Mouse (Mus musculus): ENCODE results near the gene Rbck1. TPM values are rescaled to one million over a fixed set of nuclear protein-coding genes. Genes with fewer than 3 reads are reported as not detected.

The Rbck1 gene
- polyA plus RNA-seq, 1 experiment from 2014 or later, result 107 TPM

DNA sequence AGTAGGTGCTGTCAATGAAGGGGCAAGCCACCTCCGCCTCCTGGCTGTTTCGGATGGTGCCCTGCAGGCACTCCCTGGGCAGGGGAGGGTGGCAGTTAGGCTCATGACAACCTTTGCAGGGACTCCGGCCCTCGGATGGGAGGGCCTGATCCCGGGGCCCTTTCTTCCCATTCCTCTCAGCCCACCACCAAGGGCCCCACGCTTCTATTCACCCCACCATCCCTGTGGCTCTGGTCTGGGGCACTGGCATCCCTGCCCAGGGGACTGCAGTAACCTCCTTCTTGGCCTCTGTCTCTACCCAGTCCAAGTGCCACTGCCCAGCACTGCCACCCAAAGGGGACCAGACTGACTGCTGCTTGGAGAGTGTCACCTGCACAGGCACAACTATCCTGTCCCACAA, 10.3 kb downstream of the Rbck1 start:
- Histone ChIP-seq H3K4me3 (ENCODE audit: low read depth, low read length) (no peak overlapping the region), H3K4me1 (ENCODE audit: control insufficient read depth, insufficient read depth, low read length) (no peaks in the 10 kb centered on the region), H3K4me2 (ENCODE audit: low read depth, low read length) (no peak overlapping the region), H3K9me3 (ENCODE audit: control insufficient read depth, low read length) (no peaks in the 10 kb centered on the region), H3K9ac (replicated peaks; ENCODE audit: low read depth, low read length) (no peak overlapping the region), H3K27me3 (ENCODE audit: control insufficient read depth, insufficient read depth, low read length) (no peaks in the 10 kb centered on the region), H3K27ac (ENCODE audit: low read depth, low read length) (no peak overlapping the region), H3K36me3 (ENCODE audit: control insufficient read depth, insufficient read depth, low read length) (peaks cover 67% of the 10 kb centered on the region)
- no peak for ATAC-seq (ENCODE audit: low read depth)
- WGBS, result 89% methylated on average over 6 of the region's 6 CpGs

DNA sequence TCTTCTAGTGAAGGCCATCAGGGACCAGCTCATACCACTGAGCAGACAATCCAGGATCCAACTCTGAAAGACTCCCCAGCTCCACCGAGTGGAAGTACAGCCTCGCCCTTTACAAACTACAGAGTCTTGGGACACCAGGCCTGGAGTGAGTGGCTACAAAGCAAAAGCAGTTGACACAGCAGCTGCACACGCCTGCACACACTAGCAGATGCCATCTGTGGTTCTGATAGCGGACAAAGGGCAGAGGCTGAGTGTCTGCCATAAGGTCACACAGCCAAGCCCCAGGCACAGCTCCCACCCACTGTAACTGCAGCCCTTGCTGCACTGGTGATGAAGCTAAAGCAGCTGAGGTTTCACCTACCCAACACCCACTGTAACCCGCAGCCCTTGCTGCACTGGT, 10.9 kb downstream of the Rbck1 start:
- WGBS, result 88% methylated on average over 5 of the region's 5 CpGs
- ATAC-seq (ENCODE audit: low read depth), result 0 out of 2 replicates have a peak, but pooled peaks have one; percentile 33
- Histone ChIP-seq H3K4me3 (ENCODE audit: low read depth, low read length) (no peak overlapping the region), H3K9me3 (ENCODE audit: control insufficient read depth, low read length) (no peaks in the 10 kb centered on the region), H3K4me2 (ENCODE audit: low read depth, low read length) (no peak overlapping the region), H3K9ac (replicated peaks; ENCODE audit: low read depth, low read length) (no peak overlapping the region), H3K27ac (ENCODE audit: low read depth, low read length) (no peak overlapping the region), H3K27me3 (ENCODE audit: control insufficient read depth, insufficient read depth, low read length) (no peaks in the 10 kb centered on the region), H3K36me3 (ENCODE audit: control insufficient read depth, insufficient read depth, low read length) (peaks cover 63% of the 10 kb centered on the region), H3K4me1 (ENCODE audit: control insufficient read depth, insufficient read depth, low read length) (no peaks in the 10 kb centered on the region)

DNA sequence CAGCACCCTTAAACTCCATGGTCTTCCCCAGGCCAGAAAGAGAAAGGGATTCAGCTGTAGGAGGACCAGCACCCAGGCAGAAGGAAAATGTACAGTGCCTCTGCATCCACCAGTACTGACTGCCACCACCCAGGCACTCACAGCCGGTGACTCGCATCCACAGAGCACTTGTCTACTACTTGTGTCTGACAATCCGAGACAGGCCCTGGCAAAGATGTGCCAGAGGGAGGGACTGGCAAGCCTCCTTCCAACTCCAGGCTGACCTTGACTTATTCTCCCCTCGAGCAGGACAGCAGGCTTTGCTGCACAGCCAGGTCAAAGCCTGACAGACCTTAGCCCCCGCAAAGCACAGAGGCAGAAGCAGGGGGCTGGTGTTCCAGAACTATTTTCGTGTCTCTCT, 15.4 kb downstream of the Rbck1 start:
- 84% methylated on average over 6 of the region's 6 CpGs for WGBS
- Histone ChIP-seq H3K9me3 (ENCODE audit: control insufficient read depth, low read length) (no peaks in the 10 kb centered on the region), H3K27ac (ENCODE audit: low read depth, low read length) (no peak overlapping the region), H3K36me3 (ENCODE audit: control insufficient read depth, insufficient read depth, low read length) (peaks cover 58% of the 10 kb centered on the region), H3K4me3 (ENCODE audit: low read depth, low read length) (no peak overlapping the region), H3K4me2 (ENCODE audit: low read depth, low read length) (no peak overlapping the region), H3K27me3 (ENCODE audit: control insufficient read depth, insufficient read depth, low read length) (no peaks in the 10 kb centered on the region), H3K9ac (replicated peaks; ENCODE audit: low read depth, low read length) (no peak overlapping the region), H3K4me1 (ENCODE audit: control insufficient read depth, insufficient read depth, low read length) (no peaks in the 10 kb centered on the region)
- ATAC-seq (ENCODE audit: low read depth), result no peak

DNA sequence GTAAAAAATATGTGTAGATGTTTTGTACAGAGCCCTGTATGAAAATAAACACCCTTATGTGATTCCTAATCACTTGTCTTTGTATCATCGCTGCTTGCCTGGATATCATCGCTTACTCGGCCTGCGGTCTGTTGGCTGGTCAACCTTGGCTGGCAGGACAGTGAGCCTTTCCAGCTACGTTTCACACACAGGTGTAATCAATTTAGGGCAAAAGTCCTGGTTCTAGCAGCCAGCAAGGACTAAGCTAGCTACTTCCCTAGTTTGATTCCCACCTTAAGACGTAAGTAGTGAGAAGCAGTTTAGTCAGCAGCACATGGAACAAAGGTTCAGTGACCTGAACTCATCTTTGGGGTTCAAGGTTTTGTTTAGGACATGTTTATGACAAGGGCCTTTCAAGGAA, 18.5 kb downstream of the Rbck1 start:
- Histone ChIP-seq H3K9ac (replicated peaks; ENCODE audit: low read depth, low read length) (no peak overlapping the region), H3K9me3 (ENCODE audit: control insufficient read depth, low read length) (no peaks in the 10 kb centered on the region), H3K27ac (ENCODE audit: low read depth, low read length) (no peak overlapping the region), H3K4me1 (ENCODE audit: control insufficient read depth, insufficient read depth, low read length) (no peaks in the 10 kb centered on the region), H3K4me3 (ENCODE audit: low read depth, low read length) (no peak overlapping the region), H3K27me3 (ENCODE audit: control insufficient read depth, insufficient read depth, low read length) (no peaks in the 10 kb centered on the region), H3K4me2 (ENCODE audit: low read depth, low read length) (no peak overlapping the region), H3K36me3 (ENCODE audit: control insufficient read depth, insufficient read depth, low read length) (peaks cover 64% of the 10 kb centered on the region)
- 92% methylated on average over 6 of the region's 6 CpGs for WGBS
- no peak for ATAC-seq (ENCODE audit: low read depth)

DNA sequence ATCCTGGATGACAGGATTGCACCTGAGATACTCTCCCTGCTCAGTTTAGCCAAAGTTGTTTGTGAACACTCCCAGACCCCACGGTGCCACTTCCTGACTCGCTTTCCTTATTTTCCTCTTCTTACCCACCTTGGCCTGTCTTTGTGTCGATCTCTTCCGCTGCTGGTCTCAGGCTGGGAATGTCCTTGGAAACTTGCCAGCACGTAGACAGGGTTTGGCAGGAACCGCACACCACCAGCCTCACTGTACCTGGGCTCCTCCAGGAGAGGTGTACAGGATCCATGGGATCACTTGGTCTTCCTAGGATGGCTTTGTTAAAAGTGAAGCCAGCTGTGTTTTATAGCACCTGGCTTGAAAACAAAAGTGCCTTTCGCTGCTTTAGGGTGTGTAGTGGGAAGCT, 19.5 kb downstream of the Rbck1 start:
- no peak for ATAC-seq (ENCODE audit: low read depth)
- H3K9ac ChIP-seq (replicated peaks; ENCODE audit: low read depth, low read length), result no peak overlapping the region
- H3K4me2 ChIP-seq (ENCODE audit: low read depth, low read length), result no peak overlapping the region
- H3K27me3 ChIP-seq (ENCODE audit: control insufficient read depth, insufficient read depth, low read length), result no peaks in the 10 kb centered on the region
- no peaks in the 10 kb centered on the region for H3K9me3 ChIP-seq (ENCODE audit: control insufficient read depth, low read length)
- no peak overlapping the region for H3K4me3 ChIP-seq (ENCODE audit: low read depth, low read length)
- no peaks in the 10 kb centered on the region for H3K4me1 ChIP-seq (ENCODE audit: control insufficient read depth, insufficient read depth, low read length)
- peaks cover 67% of the 10 kb centered on the region for H3K36me3 ChIP-seq (ENCODE audit: control insufficient read depth, insufficient read depth, low read length)
- H3K27ac ChIP-seq (ENCODE audit: low read depth, low read length), result no peak overlapping the region
- 83% methylated on average over 7 of the region's 7 CpGs for WGBS

DNA sequence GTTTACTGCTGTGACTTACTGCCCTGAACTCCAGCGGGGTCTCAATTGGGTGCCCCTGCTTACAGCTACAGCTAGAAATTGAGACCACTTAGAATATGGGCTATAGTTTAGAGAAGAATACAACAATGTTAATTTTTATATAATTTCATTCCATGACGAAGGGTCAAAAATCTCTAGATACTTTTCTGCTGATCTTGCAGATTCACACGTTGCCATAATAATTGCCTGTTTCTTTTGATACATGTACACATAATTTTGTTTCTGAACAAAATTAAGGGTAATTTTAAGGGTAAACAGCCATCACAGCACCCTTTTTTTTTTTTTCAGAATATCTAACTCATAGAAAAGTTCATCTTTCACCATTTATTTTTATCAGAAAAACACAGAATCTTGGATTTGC, 25.3 kb downstream of the Rbck1 start:
- whole genome bisulfite sequencing, result 91% methylated on average over 3 of the region's 3 CpGs

DNA sequence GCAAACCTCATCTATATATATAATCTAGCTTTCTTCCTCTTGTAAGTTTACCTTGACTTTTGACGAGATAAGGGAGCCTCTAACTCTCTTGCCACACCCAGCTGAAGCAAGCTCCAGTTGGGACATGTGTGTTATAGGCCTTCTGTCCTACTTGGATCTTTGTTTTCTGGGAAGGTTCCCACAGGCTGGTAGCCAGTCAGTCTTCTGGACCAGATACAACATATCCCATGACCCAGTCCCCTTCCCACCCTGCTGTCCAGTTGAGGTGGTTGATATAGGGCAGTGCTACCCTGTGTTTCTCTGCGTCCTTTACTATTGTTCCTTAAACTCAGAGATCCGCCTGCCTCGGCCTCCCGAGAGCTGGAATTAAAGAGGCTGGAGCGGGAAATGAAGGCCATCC, 27.0 kb downstream of the Rbck1 start:
- ATAC-seq (ENCODE audit: low read depth), result no peak
- H3K9ac ChIP-seq (replicated peaks; ENCODE audit: low read depth, low read length), result no peak overlapping the region
- no peaks in the 10 kb centered on the region for H3K4me1 ChIP-seq (ENCODE audit: control insufficient read depth, insufficient read depth, low read length)
- H3K4me2 ChIP-seq (ENCODE audit: low read depth, low read length), result no peak overlapping the region
- no peak overlapping the region for H3K27ac ChIP-seq (ENCODE audit: low read depth, low read length)
- no peaks in the 10 kb centered on the region for H3K27me3 ChIP-seq (ENCODE audit: control insufficient read depth, insufficient read depth, low read length)
- no peak overlapping the region for H3K4me3 ChIP-seq (ENCODE audit: low read depth, low read length)
- no peaks in the 10 kb centered on the region for H3K9me3 ChIP-seq (ENCODE audit: control insufficient read depth, low read length)
- WGBS, result 96% methylated on average over 6 of the region's 6 CpGs
- H3K36me3 ChIP-seq (ENCODE audit: control insufficient read depth, insufficient read depth, low read length), result peaks cover 49% of the 10 kb centered on the region

More for the DNA sequence above, 25.3 kb downstream of the Rbck1 start:
- H3K36me3 ChIP-seq (ENCODE audit: control insufficient read depth, insufficient read depth, low read length), result peaks cover 59% of the 10 kb centered on the region
- no peak overlapping the region for H3K4me2 ChIP-seq (ENCODE audit: low read depth, low read length)
- H3K9ac ChIP-seq (replicated peaks; ENCODE audit: low read depth, low read length), result no peak overlapping the region
- no peak overlapping the region for H3K27ac ChIP-seq (ENCODE audit: low read depth, low read length)
- H3K9me3 ChIP-seq (ENCODE audit: control insufficient read depth, low read length), result no peaks in the 10 kb centered on the region
- H3K27me3 ChIP-seq (ENCODE audit: control insufficient read depth, insufficient read depth, low read length), result no peaks in the 10 kb centered on the region
- H3K4me3 ChIP-seq (ENCODE audit: low read depth, low read length), result no peak overlapping the region
- no peaks in the 10 kb centered on the region for H3K4me1 ChIP-seq (ENCODE audit: control insufficient read depth, insufficient read depth, low read length)
- ATAC-seq (ENCODE audit: low read depth), result no peak

DNA sequence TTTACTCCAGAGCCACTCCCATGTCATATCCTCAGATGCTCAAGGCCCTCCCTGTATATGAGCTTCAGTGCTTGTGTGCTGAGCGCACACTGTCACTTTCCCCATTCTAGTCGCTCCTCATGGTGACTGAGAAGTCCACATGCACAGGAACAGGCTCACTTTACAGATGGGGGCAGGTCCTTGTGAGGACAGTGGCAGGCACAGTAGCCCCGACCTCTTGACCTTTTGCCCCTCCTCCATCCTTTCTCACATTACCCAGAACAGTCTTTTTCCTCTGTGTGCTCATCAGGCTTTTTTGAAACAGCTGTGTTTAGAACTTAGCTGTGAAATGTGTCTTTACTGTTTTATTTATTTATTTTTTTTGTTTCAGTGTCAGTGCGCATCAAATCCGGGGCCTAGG, 28.7 kb downstream of the Rbck1 start:
- no peak overlapping the region for H3K9ac ChIP-seq (replicated peaks; ENCODE audit: low read depth, low read length)
- no peaks in the 10 kb centered on the region for H3K9me3 ChIP-seq (ENCODE audit: control insufficient read depth, low read length)
- 70% methylated on average over 5 of the region's 5 CpGs for WGBS
- no peaks in the 10 kb centered on the region for H3K4me1 ChIP-seq (ENCODE audit: control insufficient read depth, insufficient read depth, low read length)
- no peaks in the 10 kb centered on the region for H3K27me3 ChIP-seq (ENCODE audit: control insufficient read depth, insufficient read depth, low read length)
- H3K4me3 ChIP-seq (ENCODE audit: low read depth, low read length), result no peak overlapping the region
- no peak overlapping the region for H3K27ac ChIP-seq (ENCODE audit: low read depth, low read length)
- no peak for ATAC-seq (ENCODE audit: low read depth)
- peaks cover 39% of the 10 kb centered on the region for H3K36me3 ChIP-seq (ENCODE audit: control insufficient read depth, insufficient read depth, low read length)
- no peak overlapping the region for H3K4me2 ChIP-seq (ENCODE audit: low read depth, low read length)

DNA sequence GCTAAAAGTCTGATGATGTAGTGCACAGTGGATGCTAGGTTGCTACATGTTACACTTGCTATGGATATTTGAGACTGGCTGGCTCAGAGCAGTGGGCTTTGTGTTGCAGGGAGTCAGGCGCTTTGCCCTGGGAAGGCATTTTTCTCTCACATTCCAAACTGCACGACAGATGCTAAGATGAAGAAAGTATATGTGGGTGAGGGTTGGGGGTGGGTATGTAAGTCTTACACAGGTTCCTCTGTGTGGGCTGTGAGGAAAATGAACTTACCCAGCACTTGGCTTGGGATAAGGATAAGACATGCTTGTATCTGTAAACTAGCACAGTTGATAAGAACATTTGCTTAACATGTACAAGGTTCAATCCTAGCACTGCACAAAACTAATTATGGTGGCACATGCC, 29.6 kb downstream of the Rbck1 start:
- Histone ChIP-seq H3K9ac (replicated peaks; ENCODE audit: low read depth, low read length) (no peak overlapping the region), H3K4me1 (ENCODE audit: control insufficient read depth, insufficient read depth, low read length) (no peaks in the 10 kb centered on the region), H3K27ac (ENCODE audit: low read depth, low read length) (no peak overlapping the region), H3K36me3 (ENCODE audit: control insufficient read depth, insufficient read depth, low read length) (peaks cover 30% of the 10 kb centered on the region), H3K27me3 (ENCODE audit: control insufficient read depth, insufficient read depth, low read length) (no peaks in the 10 kb centered on the region), H3K9me3 (ENCODE audit: control insufficient read depth, low read length) (no peaks in the 10 kb centered on the region), H3K4me2 (ENCODE audit: low read depth, low read length) (no peak overlapping the region), H3K4me3 (ENCODE audit: low read depth, low read length) (no peak overlapping the region)
- ATAC-seq (ENCODE audit: low read depth), result no peak
- WGBS, result 91% methylated on average over 2 of the region's 2 CpGs

DNA sequence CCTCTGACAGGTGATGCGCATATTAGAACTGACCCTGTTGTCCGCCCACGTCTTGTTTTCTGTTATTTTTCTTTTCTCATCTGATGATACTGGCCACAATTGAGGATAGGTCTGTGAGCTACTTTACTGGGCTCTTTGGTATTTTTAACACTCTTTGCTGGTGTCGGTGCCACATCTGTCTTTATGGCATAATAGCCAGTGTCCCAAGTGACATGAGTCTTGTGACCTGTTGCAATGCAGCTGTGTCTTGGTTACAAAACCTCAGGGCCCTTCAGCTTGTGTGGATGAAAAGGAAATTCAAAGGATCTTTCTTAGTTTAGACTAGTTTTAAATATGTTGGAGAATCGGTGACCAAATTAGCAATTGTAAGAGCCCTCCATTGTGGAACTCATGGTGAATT, 37.9 kb downstream of the Rbck1 start:
- no peak overlapping the region for H3K27ac ChIP-seq (ENCODE audit: low read depth, low read length)
- H3K9ac ChIP-seq (replicated peaks; ENCODE audit: low read depth, low read length), result 0 out of 2 replicates have a peak overlapping the region, but pooled peaks have one; percentile 32
- no peaks in the 10 kb centered on the region for H3K9me3 ChIP-seq (ENCODE audit: control insufficient read depth, low read length)
- H3K4me3 ChIP-seq (ENCODE audit: low read depth, low read length), result peak overlapping the region; percentile 89
- peak overlapping the region; percentile 84 for H3K4me2 ChIP-seq (ENCODE audit: low read depth, low read length)
- WGBS, result 33% methylated on average over 5 of the region's 5 CpGs
- H3K4me1 ChIP-seq (ENCODE audit: control insufficient read depth, insufficient read depth, low read length), result peaks cover 23% of the 10 kb centered on the region
- H3K27me3 ChIP-seq (ENCODE audit: control insufficient read depth, insufficient read depth, low read length), result no peaks in the 10 kb centered on the region
- no peaks in the 10 kb centered on the region for H3K36me3 ChIP-seq (ENCODE audit: control insufficient read depth, insufficient read depth, low read length)
- ATAC-seq (ENCODE audit: low read depth), result no peak
